Mouse (Mus musculus) stomach, embryonic 14.5 days (tissue): ENCODE results near the gene Paqr6. TPM values are rescaled to one million over a fixed set of nuclear protein-coding genes. Genes with fewer than 3 reads are reported as not detected.
A peak's percentile ranks its signal among the peaks of the same experiment; 100 is the strongest.

Experiments
- ATAC-seq: fragments of 200-750 bp; cut with Nextera tagmentation; 2 replicates; pipeline ENCODE4 v1.8.0; 2017; ENCODE audit warnings: low read depth, moderate TSS enrichment; ENCODE audit not compliant: insufficient number of reproducible peaks, insufficient read depth, low FRiP score
- H3K27ac ChIP-seq: fragments of 300-500 bp; sonication (generic); 2 replicates; pipeline ENCODE4 v1.5.1; 2014; ENCODE audit warnings: mild to moderate bottlenecking, low read length, moderate library complexity, mixed read lengths
- H3K27me3 ChIP-seq: fragments of 300-500 bp; sonication (generic); 2 replicates; pipeline ENCODE4 v1.6.1; 2014; ENCODE audit warnings: low read length, control low read depth, mixed read lengths; ENCODE audit not compliant: control insufficient read depth, insufficient read depth
- H3K36me3 ChIP-seq: fragments of 300-500 bp; sonication (generic); 2 replicates; pipeline ENCODE4 v1.6.1; 2014; ENCODE audit warnings: mild to moderate bottlenecking, control low read depth, low read length, moderate library complexity, mixed read lengths; ENCODE audit not compliant: control insufficient read depth, insufficient read depth
- H3K4me1 ChIP-seq: fragments of 300-500 bp; sonication (generic); 2 replicates; pipeline ENCODE4 v1.6.1; 2014; ENCODE audit warnings: low read length, control low read depth, mixed read lengths; ENCODE audit not compliant: control insufficient read depth, insufficient read depth
- H3K4me2 ChIP-seq: fragments of 300-500 bp; sonication (generic); replicated peaks from 2 replicates; pipeline ENCODE4 v1.6.1; 2014; ENCODE audit warnings: low read depth, low read length, control low read depth
- H3K4me3 ChIP-seq: fragments of 300-500 bp; sonication (generic); 2 replicates; pipeline ENCODE4 v1.5.1; 2014; ENCODE audit warnings: low read depth, low read length, control low read depth
- H3K9ac ChIP-seq: fragments of 300-500 bp; sonication (generic); replicated peaks from 2 replicates; pipeline ENCODE4 v1.6.1; 2014; ENCODE audit warnings: low read depth, mild to moderate bottlenecking, control low read depth, low read length, moderate library complexity, mixed read lengths
- H3K9me3 ChIP-seq: fragments of 300-500 bp; sonication (generic); 2 replicates; pipeline ENCODE4 v1.6.1; 2016; ENCODE audit warnings: low read depth, low read length, control low read depth; ENCODE audit not compliant: control insufficient read depth
- WGBS: fragments of 180-500 bp; shearing (Covaris S2); extraction: QIAGEN DNeasy Blood & Tissue Kit; methylation state at CpG from one replicate; pipeline ENCODE4 v1.1.7; 2014; 5-methylcytosine and 5-hydroxymethylcytosine counted together
- polyA plus RNA-seq: library from polyadenylated mRNA; unstranded; fragments of >200 nt; fragmentation: Nextera tagmentation; extraction: Ambion mirVana; gene quantifications from 2 replicates; pipeline ENCODE4 v1.2.1, GENCODE M21; 2014

The Paqr6 gene
- polyA plus RNA-seq, 1 experiment from 2014 or later: 11.2 TPM

- peak within 1 kb of the TSS; percentile 80 for H3K9ac ChIP-seq
- H3K27me3 ChIP-seq: no peaks in the 10 kb centered on the region
- no peaks in the 10 kb centered on the region for H3K36me3 ChIP-seq
- WGBS: 2% methylated on average over 65 of the region's 66 CpGs
- peak within 1 kb of the TSS; percentile 94 for H3K27ac ChIP-seq
- H3K4me1 ChIP-seq: peaks cover 18% of the 10 kb centered on the region
- peak within 1 kb of the TSS; percentile 51 for H3K4me2 ChIP-seq
- no peaks in the 10 kb centered on the region for H3K9me3 ChIP-seq
- peak within 1 kb of the TSS; percentile 70 for H3K4me3 ChIP-seq
- peak; percentile 89 for ATAC-seq
Measured at GRCm38 (mm10) chr3:88336058-88337013, 28.0 kb upstream of the Paqr6 start, which contains the start of the genes Tmem79 and Smg5. TSS of gene Tmem79 (minus strand) at chr3:88336148. TSS of gene Smg5 (plus strand) at chr3:88336260.

- H3K36me3 ChIP-seq: peaks cover 7% of the 10 kb centered on the region; the same call in 1 of the 2 replicates
- peak overlapping the region; percentile 51; the same call in 1 of the 2 replicates for H3K4me2 ChIP-seq
- H3K4me1 ChIP-seq: peaks cover 18% of the 10 kb centered on the region
- no peak overlapping the region for H3K9ac ChIP-seq
- no peaks in the 10 kb centered on the region for H3K9me3 ChIP-seq
- ATAC-seq: no peak
- peak overlapping the region; percentile 27; the same call in 1 of the 2 replicates for H3K27ac ChIP-seq
- 67% methylated on average over 11 of the region's 11 CpGs for WGBS
- H3K27me3 ChIP-seq: no peaks in the 10 kb centered on the region
- peak overlapping the region; percentile 70; the same call in 1 of the 2 replicates for H3K4me3 ChIP-seq
Measured at GRCm38 (mm10) chr3:88337367-88338020, 26.9 kb upstream of the Paqr6 start.

GRCm38 (mm10) chr3:88338316-88338715, 26.1 kb upstream of the Paqr6 start:
- Histone ChIP-seq H3K36me3 (peaks cover 15% of the 10 kb centered on the region; the same call in 1 of the 2 replicates), H3K9me3 (no peaks in the 10 kb centered on the region), H3K4me3 (no peak overlapping the region), H3K4me2 (no peak overlapping the region), H3K4me1 (peaks cover 18% of the 10 kb centered on the region), H3K9ac (no peak overlapping the region), H3K27me3 (no peaks in the 10 kb centered on the region), H3K27ac (no peak overlapping the region)
- 92% methylated on average over 7 of the region's 7 CpGs for WGBS
- ATAC-seq: no peak

GRCm38 (mm10) chr3:88339006-88339405, 25.4 kb upstream of the Paqr6 start:
- Histone ChIP-seq H3K4me1 (peaks cover 18% of the 10 kb centered on the region), H3K27me3 (no peaks in the 10 kb centered on the region), H3K4me2 (no peak overlapping the region), H3K9ac (no peak overlapping the region), H3K27ac (no peak overlapping the region), H3K9me3 (no peaks in the 10 kb centered on the region), H3K36me3 (peaks cover 22% of the 10 kb centered on the region; the same call in 1 of the 2 replicates), H3K4me3 (no peak overlapping the region)
- 73% methylated on average over 3 of the region's 3 CpGs for WGBS
- ATAC-seq: no peak

GRCm38 (mm10) chr3:88350732-88351131, 13.7 kb upstream of the Paqr6 start:
- 84% methylated on average over 13 of the region's 13 CpGs for WGBS
- no peaks in the 10 kb centered on the region for H3K9me3 ChIP-seq
- ATAC-seq: no peak

GRCm38 (mm10) chr3:88352907-88353306, 11.5 kb upstream of the Paqr6 start:
- Histone ChIP-seq H3K4me3 (no peak overlapping the region), H3K27ac (no peak overlapping the region), H3K9ac (no peak overlapping the region), H3K4me2 (no peak overlapping the region), H3K27me3 (no peaks in the 10 kb centered on the region), H3K9me3 (no peaks in the 10 kb centered on the region), H3K36me3 (peaks cover 94% of the 10 kb centered on the region), H3K4me1 (no peaks in the 10 kb centered on the region)
- 90% methylated on average over 9 of the region's 9 CpGs for WGBS
- no peak for ATAC-seq

More at GRCm38 (mm10) chr3:88350732-88351131, 13.7 kb upstream of the Paqr6 start:
- Histone ChIP-seq H3K4me3 (no peak overlapping the region), H3K27me3 (no peaks in the 10 kb centered on the region), H3K36me3 (peaks cover 97% of the 10 kb centered on the region), H3K9ac (no peak overlapping the region), H3K4me2 (no peak overlapping the region), H3K4me1 (no peaks in the 10 kb centered on the region), H3K27ac (no peak overlapping the region)

GRCm38 (mm10) chr3:88354396-88355165, 9.8 kb upstream of the Paqr6 start:
- no peaks in the 10 kb centered on the region for H3K27me3 ChIP-seq
- H3K9ac ChIP-seq: no peak overlapping the region
- 91% methylated on average over 8 of the region's 8 CpGs for WGBS
- ATAC-seq: no peak
- peaks cover 95% of the 10 kb centered on the region for H3K36me3 ChIP-seq
- no peak overlapping the region for H3K4me3 ChIP-seq
- no peak overlapping the region for H3K4me2 ChIP-seq
- no peak overlapping the region for H3K27ac ChIP-seq
- H3K4me1 ChIP-seq: no peaks in the 10 kb centered on the region
- no peaks in the 10 kb centered on the region for H3K9me3 ChIP-seq

GRCm38 (mm10) chr3:88359584-88359983, 4.8 kb upstream of the Paqr6 start:
- no peaks in the 10 kb centered on the region for H3K9me3 ChIP-seq
- peak overlapping the region; percentile 11; the same call in 1 of the 2 replicates for H3K27ac ChIP-seq
- H3K4me1 ChIP-seq: peaks cover 2% of the 10 kb centered on the region; the same call in 1 of the 2 replicates
- no peak for ATAC-seq
- no peak overlapping the region for H3K9ac ChIP-seq
- H3K36me3 ChIP-seq: peaks cover 73% of the 10 kb centered on the region
- no peak overlapping the region for H3K4me3 ChIP-seq
- WGBS: 77% methylated on average over 5 of the region's 5 CpGs
- H3K27me3 ChIP-seq: no peaks in the 10 kb centered on the region
- no peak overlapping the region for H3K4me2 ChIP-seq
